Mouse (Mus musculus): ENCODE results near the gene Bace2.

The Bace2 gene

DNA sequence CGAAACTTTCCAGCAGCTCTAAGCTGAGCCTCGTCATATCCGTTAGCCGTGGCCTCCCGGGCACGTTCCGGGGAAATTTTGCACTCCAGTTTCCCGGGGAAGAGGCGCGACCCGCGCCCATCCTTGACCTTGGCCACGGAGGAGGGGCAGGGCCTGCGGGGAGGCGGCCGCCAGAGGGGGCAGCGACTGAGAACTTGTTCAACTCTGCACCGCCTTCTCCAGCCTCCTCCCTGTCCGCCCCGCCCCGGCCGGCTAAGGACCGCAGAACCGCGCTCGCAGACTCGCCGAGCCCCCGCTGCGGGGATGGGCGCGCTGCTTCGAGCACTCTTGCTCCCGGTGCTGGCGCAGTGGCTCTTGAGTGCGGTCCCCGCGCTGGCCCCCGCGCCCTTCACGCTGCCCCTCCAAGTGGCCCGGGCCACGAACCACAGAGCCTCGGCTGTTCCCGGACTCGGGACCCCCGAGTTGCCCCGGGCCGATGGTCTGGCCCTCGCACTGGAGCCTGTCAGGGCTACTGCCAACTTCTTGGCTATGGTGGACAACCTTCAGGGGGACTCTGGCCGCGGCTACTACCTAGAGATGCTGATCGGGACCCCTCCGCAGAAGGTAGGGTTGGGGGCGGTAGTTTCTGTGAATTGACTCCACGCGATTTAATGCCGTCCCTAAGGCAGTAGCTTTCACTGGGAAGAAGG, at the start of gene Bace2:
Gene Bace2, plus strand, starts transcription at position 244 of the 689 bp plus-strand sequence.
- no peak for DNase-seq (ENCODE audit: low read depth in 1 of 2, low spot score in 2 of 2)

DNA sequence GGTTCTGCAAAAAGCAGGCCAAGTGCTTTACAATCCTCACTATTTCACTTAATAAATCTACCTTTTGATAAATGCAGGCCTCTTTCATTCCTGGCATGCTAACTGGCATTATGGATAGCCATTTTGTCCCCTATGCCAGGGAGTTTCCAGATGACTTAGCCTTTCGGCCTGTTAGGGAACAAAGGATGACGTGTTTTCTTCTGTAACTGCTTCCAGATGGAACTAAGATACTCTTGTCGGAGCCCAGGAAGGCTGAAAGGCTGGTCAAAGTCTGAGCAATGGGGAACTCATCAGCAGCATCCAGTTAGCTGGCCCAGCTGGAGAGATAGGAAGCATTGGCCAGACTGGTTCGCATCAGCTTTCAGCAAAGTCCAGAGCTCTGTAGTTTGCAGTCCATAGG, 48.9 kb upstream of the Bace2 start:
- no peak for DNase-seq (ENCODE audit: low read depth in 1 of 2, low spot score in 2 of 2)

DNA sequence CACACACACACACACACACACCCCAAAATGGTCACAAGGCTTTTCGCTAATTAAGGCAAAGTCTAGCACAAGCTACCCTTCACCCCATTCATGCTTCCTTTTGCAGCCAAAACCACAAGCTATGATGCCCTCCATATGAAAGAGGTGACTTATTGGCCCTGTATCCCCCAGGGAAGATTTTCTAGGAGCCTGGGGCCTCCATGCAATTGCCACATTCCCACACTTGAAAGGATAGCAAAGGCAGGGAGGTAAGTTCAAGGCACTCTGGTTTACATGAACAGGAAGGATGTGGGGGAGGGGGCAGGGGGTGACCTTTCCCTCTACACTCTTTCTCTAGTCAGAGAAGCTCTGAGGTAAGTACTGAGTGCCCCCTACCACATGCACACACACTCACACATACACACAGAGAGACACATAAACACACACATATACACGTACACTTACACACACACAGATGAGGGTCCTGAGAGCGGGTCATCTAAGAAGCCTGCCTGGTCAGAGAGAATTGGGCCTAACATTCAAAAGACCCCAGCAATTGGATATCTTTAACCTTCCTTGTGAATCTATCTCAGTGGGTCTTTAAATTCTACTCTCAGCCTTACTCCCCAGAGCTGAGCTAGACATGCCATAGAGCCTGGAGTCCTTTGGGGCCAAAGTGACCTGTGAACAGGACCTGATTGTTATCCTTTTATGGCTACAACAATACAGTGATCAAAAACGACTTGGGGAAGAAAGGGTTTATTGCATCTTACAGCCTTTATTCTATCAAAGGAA, 46.6 kb upstream of the Bace2 start:
- no peak for DNase-seq (ENCODE audit: low read depth in 1 of 2, low spot score in 2 of 2)

DNA sequence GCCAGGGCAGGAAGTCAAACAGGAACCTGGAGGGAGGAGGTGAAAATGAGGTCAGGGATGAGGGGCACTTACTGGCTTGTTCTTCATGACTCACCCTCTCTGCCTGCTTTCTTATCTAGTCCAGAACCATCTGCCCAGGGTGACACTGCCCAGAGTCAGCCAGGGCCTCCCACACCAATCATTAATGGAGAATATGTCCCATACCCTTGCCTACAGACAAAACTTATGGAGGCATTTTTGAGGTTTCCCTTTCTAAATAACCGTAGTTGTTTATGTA, 46.0 kb upstream of the Bace2 start:
- no peak for DNase-seq (ENCODE audit: low read depth in 1 of 2, low spot score in 2 of 2)

GRCm38 (mm10) chr16:97312960-97313686, 43.4 kb upstream of the Bace2 start:
- DNase-seq (ENCODE audit: low read depth in 1 of 2, low spot score in 2 of 2), result peak; percentile 13 to 16

DNA sequence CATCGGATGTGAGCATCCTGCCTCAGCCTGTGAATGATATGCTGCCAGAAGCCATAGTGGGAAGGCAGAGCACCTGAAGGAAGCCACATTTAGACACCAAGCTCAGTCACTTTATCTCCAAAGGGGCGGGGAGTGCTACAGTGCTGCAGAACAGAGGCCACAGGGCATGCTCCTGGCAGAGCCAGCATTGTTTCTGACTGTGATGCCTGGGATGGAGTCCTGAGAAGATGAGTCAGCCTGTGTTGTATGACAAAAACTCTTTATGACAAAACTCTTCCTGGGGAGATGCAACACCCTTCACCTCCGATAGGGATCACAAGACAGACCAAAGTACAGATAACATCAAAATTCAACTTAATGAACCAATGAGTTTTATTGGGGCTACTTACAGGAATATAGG, 35.0 kb upstream of the Bace2 start:
- DNase-seq (ENCODE audit: low read depth in 1 of 2, low spot score in 2 of 2), result no peak

DNA sequence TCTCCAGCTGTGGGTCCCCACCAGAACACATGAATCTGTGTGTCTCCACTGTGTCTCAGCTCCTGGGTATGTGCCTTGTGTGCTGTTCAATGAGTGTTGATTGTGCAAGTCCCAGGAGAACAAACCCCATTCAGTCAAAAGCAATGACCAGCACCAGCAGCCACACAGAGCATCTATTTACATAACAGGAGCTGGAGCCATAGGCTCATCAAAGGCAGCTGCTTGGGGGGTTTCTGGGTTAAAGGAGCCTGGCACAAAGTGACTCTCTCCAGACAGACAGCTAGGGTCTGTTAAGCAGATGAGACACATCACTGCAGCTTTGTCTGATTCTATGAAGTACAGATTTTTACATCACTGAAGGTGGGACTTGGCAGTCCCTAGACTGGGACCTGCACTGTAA, 33.9 kb upstream of the Bace2 start:
- no peak for DNase-seq (ENCODE audit: low read depth in 1 of 2, low spot score in 2 of 2)

GRCm38 (mm10) chr16:97325975-97326374, 30.6 kb upstream of the Bace2 start:
- DNase-seq (ENCODE audit: low read depth in 1 of 2, low spot score in 2 of 2), result no peak

DNA sequence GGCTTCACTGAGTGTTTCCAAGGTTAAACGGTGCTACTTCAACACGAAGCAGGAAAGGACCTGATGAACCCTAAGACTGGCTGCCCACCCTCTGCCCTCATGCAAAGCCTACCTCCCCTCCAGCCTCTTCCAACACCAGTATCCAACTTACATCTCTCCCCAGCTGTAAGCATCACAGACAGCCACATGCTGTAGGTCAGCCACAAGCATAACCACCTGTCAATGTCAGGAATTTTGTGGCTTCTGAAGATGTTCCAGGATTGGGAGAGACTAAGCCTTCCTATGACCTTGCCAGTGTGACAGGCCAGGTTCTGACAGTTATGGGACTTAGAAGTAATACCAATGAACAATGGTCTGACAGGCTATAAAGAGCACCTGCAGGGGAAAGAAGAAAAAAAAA, 27.9 kb upstream of the Bace2 start:
- DNase-seq (ENCODE audit: low read depth in 1 of 2, low spot score in 2 of 2), result no peak

DNA sequence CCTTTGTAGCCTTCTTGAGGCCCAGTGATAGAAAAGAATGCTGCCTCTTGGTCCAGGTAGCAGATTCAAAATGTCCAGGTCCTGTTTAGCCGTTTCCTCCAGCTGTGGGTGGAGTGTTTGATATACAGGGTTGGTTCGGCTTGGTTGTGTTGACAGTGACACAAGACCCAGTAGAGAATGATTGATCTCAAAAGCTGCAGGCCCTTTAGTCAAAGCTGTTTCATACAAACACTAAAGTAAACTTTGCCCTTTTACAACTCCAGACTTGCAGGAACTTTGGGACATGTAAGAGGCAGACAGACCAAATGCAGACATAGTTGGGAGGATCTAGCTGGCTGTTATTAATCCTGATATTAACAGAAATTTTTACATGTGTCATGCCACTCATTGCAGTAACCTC, 3.5 kb upstream of the Bace2 start:
- no peak for DNase-seq (ENCODE audit: low read depth in 1 of 2, low spot score in 2 of 2)

DNA sequence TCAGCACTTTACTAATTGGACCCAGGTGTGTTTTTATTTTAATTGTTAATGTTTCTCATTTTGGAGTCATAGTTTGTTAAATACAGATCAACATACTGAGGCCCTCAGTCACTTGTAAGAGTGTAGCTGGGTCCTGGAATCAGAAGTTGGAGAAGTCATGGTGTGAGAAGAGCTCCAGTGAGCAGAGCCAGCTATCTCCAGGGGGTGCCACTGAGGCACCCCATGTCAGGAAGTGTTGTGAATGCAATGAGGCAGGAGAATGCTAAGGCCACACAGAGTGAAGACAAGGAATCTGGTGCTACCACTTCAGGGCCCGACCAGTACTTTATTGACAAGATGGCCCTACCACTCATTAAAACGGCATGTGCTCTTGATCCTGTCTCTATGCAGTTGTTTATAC, 1.9 kb upstream of the Bace2 start:
- DNase-seq (ENCODE audit: low read depth in 1 of 2, low spot score in 2 of 2), result no peak

GRCm38 (mm10) chr16:97357188-97357821, 763 bp downstream of the Bace2 start:
- DNase-seq (ENCODE audit: low read depth in 1 of 2, low spot score in 2 of 2), result no peak

DNA sequence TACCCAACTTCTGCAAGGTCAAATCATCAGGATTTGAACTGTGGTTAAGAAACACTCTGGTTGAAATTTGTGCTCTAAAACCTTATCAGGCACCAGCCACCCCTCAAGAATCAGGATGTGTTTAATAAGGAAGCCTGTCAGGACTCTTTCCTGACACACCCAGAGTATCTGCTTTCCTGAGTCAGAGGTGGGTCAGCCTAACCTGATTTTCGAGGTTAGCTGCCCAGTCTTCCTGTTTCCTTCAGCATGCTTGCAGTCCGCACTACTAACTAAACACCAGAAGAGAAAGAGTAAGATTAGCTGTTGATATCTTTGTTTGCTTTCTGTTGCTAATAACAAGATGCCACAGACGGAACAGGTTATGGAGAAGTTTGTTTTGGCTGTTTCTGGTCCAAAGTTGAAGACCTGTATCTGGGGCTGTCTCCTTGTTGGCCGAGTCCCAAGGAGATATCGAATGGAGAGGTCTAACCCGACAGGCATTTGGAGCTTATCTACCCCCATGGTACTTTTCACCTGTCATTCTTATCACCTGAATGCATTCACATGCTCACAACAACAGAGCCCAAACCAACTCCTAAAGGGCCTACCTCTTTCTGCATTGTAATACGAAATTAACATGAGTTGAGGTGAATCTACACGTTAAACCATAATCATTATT, 5.8 kb downstream of the Bace2 start:
- no peak for DNase-seq (ENCODE audit: low read depth in 1 of 2, low spot score in 2 of 2)

DNA sequence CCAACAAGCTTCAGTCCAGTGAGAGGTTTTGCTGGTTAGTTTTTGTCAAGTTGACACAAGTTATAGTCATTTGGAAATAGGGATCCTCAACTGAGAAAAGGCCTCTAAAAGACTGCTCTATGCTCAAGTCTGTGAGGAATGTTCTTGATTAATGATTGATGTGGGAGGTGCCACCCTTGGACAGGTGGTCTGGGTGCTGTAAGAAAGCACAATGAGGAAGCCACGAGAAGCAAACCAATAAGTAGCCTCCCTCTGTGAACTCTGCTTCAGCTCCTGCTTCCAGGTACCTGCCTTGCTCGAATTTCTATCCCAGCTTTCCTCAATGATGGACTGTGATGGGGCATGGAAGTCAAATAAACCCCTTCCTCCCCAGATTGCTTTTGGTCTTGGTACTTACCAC, 9.6 kb downstream of the Bace2 start:
- DNase-seq (ENCODE audit: low read depth in 1 of 2, low spot score in 2 of 2), result no peak

DNA sequence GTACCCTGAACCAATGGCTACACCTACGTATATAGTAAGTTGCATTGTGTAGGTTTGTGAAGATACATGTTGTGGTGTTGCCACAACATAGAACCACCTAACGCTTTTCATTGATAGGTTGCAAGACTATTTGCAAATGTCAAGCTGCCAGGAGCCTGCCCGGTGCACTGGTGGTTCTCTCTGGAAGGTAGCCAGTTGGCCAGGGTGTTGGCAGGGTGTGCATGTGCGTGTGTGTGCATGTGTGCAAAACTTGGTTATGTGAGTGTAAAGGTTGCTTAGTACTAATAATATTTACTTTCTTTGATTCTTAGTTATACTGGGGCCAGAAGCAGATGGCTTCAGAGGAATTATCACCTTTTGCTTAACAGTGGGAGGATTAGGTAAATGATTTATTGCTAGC, 13.7 kb downstream of the Bace2 start:
- DNase-seq (ENCODE audit: low read depth in 1 of 2, low spot score in 2 of 2), result no peak

- DNase-seq (ENCODE audit: low read depth in 1 of 2, low spot score in 2 of 2), result no peak
Observed at GRCm38 (mm10) chr16:97387955-97388354, 31.4 kb downstream of the Bace2 start.

- DNase-seq (ENCODE audit: low read depth in 1 of 2, low spot score in 2 of 2), result no peak
Observed at GRCm38 (mm10) chr16:97391289-97391688, 34.7 kb downstream of the Bace2 start.

GRCm38 (mm10) chr16:97391701-97392384, 35.3 kb downstream of the Bace2 start:
- DNase-seq (ENCODE audit: low read depth in 1 of 2, low spot score in 2 of 2), result no peak

- DNase-seq (ENCODE audit: low read depth in 1 of 2, low spot score in 2 of 2), result no peak
Observed at GRCm38 (mm10) chr16:97396436-97396835, 39.9 kb downstream of the Bace2 start.

DNA sequence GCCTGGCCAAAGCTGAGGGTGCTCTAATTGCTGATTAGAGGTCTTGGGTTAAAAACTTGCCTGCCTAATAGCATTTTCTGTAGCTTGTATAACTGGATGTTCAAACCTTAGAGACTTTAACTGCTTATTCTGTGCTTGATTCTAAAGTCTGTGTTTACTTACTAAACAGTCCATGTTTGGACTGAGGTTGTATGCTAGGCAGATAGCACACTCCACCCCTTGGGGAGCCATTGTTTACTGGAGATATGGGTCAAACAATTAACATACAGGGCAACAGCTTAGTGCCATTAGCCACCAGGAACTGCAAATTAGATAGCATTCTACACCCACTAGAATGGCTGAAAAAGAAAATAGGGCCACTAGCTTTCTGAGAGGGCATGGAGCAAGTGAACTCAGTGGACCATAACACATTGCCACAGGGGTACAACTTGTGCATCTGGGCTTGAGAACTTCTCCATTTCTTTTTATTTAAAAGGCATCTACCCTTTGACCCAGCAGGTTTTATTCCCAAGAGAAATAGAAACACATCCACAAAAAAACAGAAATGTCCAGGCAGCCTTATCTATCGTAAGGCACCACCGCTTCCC, 41.5 kb downstream of the Bace2 start:
- no peak for DNase-seq (ENCODE audit: low read depth in 1 of 2, low spot score in 2 of 2)

Measured in monocyte, adult 2 months (primary cell).